Mouse (Mus musculus): Measurements from ENCODE around the gene Gm10142.
A peak's percentile ranks its signal among the peaks of the same experiment; 100 is the strongest.
"Not testable (repeated sequence)": the region's sequence is repeated elsewhere in the genome, so short reads cannot be mapped to it uniquely, and the experiment has no call there.

Gm10142 gene

GRCm38 (mm10) chr10:77715507-77715906 lies at the start of gene Gm10142:
Gm10142 (plus strand) TSS chr10:77715807.
- DNase-seq (ENCODE audit: low spot score in 2 of 2), result no peak

DNA sequence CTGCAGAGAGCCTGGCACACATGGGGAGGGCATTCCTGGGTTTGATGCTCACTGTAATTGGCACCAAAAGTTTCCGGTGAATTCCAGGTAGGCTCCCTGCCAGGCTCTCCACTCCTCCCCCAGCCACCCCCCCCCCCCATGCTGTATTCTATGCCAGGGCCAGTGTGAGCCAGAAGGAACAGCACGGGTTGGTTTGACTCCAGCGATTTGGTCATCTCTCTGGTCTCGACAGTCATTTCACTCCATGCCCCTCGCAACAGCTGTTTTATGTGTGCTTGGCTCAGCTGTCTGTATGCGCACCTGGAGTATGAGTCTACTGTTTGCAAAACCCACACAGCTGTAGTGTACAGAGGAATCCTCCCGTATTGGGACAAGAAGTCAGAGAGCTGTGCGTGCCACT lies 49.3 kb upstream of the Gm10142 start:
- no peak for DNase-seq (ENCODE audit: low spot score in 2 of 2)

GRCm38 (mm10) chr10:77667402-77667801 lies 48.2 kb upstream of the Gm10142 start:
- peak in 1 of 2 experiments; percentile 24 for DNase-seq (ENCODE audit: low spot score in 2 of 2)

DNA sequence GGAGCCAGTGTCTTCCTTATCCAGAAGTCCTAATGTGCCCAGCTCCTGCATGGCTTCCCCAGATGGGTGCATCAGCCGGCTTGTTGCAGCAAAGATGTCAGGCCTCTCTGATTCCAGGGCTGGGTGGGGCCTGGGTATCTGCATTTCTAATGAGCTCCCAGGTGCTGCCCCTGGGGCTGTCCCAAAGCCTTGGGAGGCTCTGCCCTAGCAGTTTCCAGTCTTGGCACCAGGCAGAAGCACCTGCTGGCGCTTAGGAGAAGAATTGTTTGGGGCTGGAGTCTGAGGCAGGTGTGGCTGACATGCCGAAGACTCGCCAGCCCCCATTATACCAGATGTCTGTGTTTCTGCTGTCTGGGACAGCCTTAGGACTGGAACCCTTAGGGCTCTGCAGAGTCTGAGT lies 44.9 kb upstream of the Gm10142 start:
- no peak for DNase-seq (ENCODE audit: low spot score in 2 of 2)

- no peak for DNase-seq (ENCODE audit: low spot score in 2 of 2)
These were observed 44.1 kb upstream of the Gm10142 start for GRCm38 (mm10) chr10:77671519-77671918.

DNA sequence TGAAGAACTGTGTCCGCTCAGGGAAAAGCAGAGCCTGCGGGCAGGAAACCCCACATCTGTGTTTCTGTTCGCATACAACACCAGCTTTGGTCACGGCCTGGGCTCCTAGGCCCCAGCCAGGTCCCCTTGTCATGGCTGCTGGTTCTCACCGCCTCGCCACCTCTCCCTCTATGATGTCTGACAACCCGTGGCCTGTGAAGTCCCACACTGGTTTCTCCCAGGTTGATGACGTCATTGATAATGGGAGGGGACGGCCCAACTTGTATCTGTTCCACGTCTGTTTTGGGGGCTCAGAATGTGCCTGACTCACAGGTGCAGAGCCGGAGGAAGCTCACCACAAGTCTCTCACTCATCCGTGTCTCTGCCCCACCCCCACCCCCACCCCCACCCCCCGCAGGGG lies 41.8 kb upstream of the Gm10142 start:
- DNase-seq (ENCODE audit: low spot score in 2 of 2), result no peak

- no peak for DNase-seq (ENCODE audit: low spot score in 2 of 2)
These were observed 38.0 kb upstream of the Gm10142 start for GRCm38 (mm10) chr10:77677562-77677961.

- DNase-seq (ENCODE audit: low spot score in 2 of 2), result no peak
These were observed 32.6 kb upstream of the Gm10142 start for GRCm38 (mm10) chr10:77682994-77683393.

DNA sequence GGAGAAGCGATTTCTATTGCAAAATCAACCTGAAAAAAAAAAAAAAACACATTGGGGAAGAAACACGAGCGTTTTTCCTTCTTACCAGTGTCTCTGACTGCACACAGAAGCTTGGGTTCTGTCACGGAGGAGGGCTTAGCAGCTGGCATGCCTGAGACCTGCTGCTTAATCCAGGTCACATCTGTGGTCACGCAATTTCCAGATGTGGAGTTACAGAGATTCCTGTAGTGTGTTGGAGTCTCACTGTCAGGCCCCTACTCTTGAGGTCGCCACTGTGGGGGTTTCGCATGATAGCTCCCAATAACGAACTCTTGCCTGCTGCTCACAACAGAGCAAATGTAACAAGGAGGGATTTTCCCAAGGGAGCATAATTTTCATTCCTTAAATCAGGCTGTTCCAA lies 31.4 kb upstream of the Gm10142 start:
- no peak for DNase-seq (ENCODE audit: low spot score in 2 of 2)

- no peak for DNase-seq (ENCODE audit: low spot score in 2 of 2)
These were observed 29.5 kb upstream of the Gm10142 start, which contains the start of gene Tspear for GRCm38 (mm10) chr10:77685895-77686664. Tspear (plus strand) TSS chr10:77686569.

- no peak for DNase-seq (ENCODE audit: low spot score in 2 of 2)
These were observed 28.6 kb upstream of the Gm10142 start for GRCm38 (mm10) chr10:77687021-77687420.

GRCm38 (mm10) chr10:77690356-77690807 lies 25.2 kb upstream of the Gm10142 start, which contains the start of gene Gm19402:
Gm19402 (minus strand) TSS chr10:77690757.
- DNase-seq (ENCODE audit: low spot score in 2 of 2), result not testable (repeated sequence)

DNA sequence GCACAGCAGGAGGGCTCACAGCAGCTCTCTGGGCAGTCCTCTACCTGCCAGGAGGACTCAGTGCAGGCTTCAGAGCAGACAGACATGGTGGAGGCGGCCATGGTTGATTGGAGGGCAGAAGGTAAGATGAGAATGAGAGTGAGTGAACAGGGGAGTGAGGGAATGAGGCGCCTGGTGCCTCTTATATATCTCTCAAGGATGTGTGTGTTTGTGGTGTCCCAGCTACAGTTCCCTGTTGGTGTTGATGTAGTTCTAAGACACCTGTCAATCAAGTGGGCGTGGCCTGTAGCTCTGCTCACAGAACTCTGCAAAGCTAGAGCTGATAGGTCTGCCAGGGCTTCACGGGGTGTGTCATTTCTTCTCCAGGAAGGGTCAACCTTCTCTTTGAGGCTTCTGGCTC lies 18.5 kb upstream of the Gm10142 start, which contains the start of gene Gm9508:
Gene Gm9508, minus strand, starts transcription at position 101 of the 400 bp plus-strand sequence.
- DNase-seq (ENCODE audit: low spot score in 2 of 2), result no peak

DNA sequence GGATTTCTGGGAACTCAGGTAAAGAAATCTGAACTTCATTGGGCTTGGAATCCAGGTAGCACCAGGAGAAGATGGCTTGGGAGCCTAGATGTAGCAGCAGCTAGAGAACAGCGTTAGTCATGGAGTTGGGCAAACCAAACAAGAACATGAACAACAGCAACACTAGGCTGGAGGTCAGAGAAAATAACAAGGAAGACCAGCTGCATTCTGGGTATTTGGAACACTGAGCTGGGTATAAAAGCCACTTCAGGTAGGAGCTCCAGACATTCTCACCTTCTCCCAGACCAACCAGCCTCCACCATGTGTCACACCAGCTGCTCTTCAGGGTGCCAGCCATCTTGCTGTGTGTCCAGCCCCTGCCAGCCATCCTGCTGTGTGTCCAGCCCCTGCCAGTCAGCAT lies 9.3 kb upstream of the Gm10142 start, which contains the start of gene Gm10272:
Gene Gm10272, plus strand, starts transcription at position 301 of the 400 bp plus-strand sequence.
- no peak for DNase-seq (ENCODE audit: low spot score in 2 of 2)

- DNase-seq (ENCODE audit: low spot score in 2 of 2), result no peak
These were observed 5.8 kb upstream of the Gm10142 start for GRCm38 (mm10) chr10:77709831-77710230.

DNA sequence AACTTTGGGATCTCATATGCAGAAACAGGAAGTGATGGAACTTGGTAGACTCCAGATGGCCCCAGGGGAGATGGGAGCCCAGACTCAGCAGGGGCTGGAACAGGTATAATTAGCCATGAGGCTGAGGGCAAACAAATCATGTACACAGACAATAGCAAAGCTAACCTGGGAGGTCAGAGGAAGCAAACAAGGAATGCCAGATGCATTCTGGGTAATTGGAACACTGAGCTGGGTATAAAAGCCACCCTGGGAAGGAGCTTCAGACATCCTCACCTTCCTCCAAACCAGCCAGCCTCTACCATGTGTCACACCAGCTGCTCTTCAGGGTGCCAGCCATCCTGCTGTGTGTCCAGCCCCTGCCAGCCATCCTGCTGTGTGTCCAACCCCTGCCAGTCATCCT lies 4.5 kb upstream of the Gm10142 start, which contains the start of gene Gm10024:
Gene Gm10024, plus strand, starts transcription at position 301 of the 400 bp plus-strand sequence.
- not testable (repeated sequence) for DNase-seq (ENCODE audit: low spot score in 2 of 2)

- DNase-seq (ENCODE audit: low spot score in 2 of 2), result no peak
These were observed 1.9 kb upstream of the Gm10142 start for GRCm38 (mm10) chr10:77713734-77714133.

DNA sequence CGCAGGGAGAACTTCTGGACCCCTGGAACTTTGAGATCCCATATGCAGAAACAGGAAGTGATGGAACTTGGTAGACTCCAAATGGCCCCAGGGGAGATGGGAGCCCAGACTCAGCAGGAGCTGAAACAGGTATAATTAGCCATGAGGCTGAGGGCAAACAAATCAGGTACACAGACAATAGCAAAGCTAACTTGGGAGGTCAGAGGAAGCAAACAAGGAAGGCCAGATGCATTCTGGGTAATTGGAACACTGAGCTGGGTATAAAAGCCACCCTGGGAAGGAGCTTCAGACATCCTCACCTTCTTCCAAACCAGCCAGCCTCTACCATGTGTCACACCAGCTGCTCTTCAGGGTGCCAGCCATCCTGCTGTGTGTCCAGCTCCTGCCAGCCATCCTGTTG lies 4.7 kb downstream of the Gm10142 start, which contains the start of gene Krtap12-1:
Gene Krtap12-1, plus strand, starts transcription at position 301 of the 400 bp plus-strand sequence.
- not testable (repeated sequence) for DNase-seq (ENCODE audit: low spot score in 2 of 2)

DNA sequence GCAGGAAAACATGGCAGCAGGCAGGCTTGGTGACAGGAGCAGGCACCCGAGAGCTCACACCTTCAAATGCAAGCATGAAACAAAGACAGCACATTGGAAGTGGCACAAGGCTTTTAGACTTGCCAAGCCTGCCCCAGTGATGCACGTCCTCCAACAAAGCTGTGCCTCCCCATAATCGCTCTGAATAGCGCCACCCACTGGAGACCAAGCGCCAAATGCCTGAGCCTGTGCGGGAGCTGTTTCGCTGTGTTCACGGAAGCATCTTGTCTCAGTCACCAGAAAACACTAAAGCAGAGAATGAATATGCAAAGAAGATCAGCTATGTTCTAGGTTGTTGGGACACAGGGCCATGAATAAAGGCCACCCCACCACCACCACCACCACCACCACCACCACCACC lies 9.2 kb downstream of the Gm10142 start:
- DNase-seq (ENCODE audit: low spot score in 2 of 2), result no peak

GRCm38 (mm10) chr10:77726186-77726585 lies 10.6 kb downstream of the Gm10142 start, which contains the start of gene Gm10100:
Gm10100 (plus strand) TSS chr10:77726486.
- no peak for DNase-seq (ENCODE audit: low spot score in 2 of 2)

GRCm38 (mm10) chr10:77728280-77728679 lies 12.7 kb downstream of the Gm10142 start:
- no peak for DNase-seq (ENCODE audit: low spot score in 2 of 2)

GRCm38 (mm10) chr10:77729241-77729640 lies 13.6 kb downstream of the Gm10142 start:
- no peak for DNase-seq (ENCODE audit: low spot score in 2 of 2)

DNA sequence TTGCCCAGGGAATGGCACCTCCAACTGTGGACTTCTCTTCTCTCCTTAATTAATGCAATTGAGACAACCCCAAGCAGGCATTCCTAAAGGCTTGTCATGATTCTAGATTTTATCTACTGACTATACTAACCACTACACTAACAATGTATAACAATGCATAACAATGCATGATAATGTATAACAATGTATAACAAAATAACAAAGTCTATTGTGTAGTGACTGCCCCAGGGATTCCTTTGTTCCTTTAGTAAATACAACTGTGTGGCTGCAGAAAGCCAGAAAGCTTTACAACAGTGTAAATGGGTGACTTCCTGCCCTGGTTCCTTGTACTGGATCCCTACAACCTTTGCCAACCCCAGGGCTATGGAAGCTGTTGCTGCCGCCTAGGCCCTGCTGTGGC lies 20.3 kb downstream of the Gm10142 start:
- no peak for DNase-seq (ENCODE audit: low spot score in 2 of 2)
